Mouse (Mus musculus): ENCODE measurements around the gene Tmem221. TPM values are rescaled to one million over a fixed set of nuclear protein-coding genes. Genes with fewer than 3 reads are reported as not detected.

The Tmem221 gene
- polyA plus RNA-seq, 1 experiment from 2014 or later = 1.0 TPM

GRCm38 (mm10) chr8:71516786-71517185 lies 41.9 kb downstream of the Tmem221 start:
- 6% methylated on average over 6 of the region's 6 CpGs for WGBS
- H3K27me3 ChIP-seq (ENCODE audit: control insufficient read depth, insufficient read depth, low read length) = no peaks in the 10 kb centered on the region
- no peak overlapping the region for H3K27ac ChIP-seq (replicated peaks)
- no peaks in the 10 kb centered on the region for H3K9me3 ChIP-seq (ENCODE audit: control insufficient read depth, low read length)
- no peak overlapping the region for H3K4me3 ChIP-seq (ENCODE audit: low read depth, low read length)
- ATAC-seq (ENCODE audit: low FRiP score, low TSS enrichment) (no peak), DNase-seq (ENCODE audit: low spot score) (no peak)
- H3K9ac ChIP-seq (ENCODE audit: low read length) = no peak overlapping the region
- H3K36me3 ChIP-seq (ENCODE audit: control insufficient read depth, insufficient read depth, low read length) = no peaks in the 10 kb centered on the region
- no peaks in the 10 kb centered on the region for H3K4me1 ChIP-seq (replicated peaks; ENCODE audit: control insufficient read depth, insufficient read depth)
- TF ChIP-seq EP300 (optimal IDR thresholded peaks at IDR 0.05) (no peak), CTCF (IDR thresholded peaks at IDR 0.05; ENCODE audit: low read depth) (no peak)
- H3K4me2 ChIP-seq (replicated peaks; ENCODE audit: low read depth) = no peak overlapping the region

DNA sequence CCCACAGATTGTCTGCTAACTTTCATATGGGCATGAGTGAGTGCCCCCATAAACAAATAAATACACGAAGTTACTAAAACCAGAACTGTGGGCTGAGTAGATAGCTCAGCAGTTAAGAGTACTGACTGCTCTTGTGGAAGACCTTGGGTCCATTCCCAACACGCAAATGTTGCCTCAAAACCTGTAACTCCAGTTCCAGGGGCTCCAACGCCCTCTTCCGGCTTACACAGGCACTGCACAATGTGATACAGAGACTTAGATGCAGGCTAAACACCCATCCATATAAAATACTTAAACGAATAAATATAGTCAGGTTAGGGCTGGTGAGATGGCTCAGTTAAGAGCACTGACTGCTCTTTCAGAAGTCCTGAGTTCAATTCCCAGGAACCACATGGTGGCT lies 43.6 kb downstream of the Tmem221 start:
- ATAC-seq (ENCODE audit: low FRiP score, low TSS enrichment) (no peak), DNase-seq (ENCODE audit: low spot score) (no peak)
- no peak overlapping the region for H3K27ac ChIP-seq (replicated peaks)
- no peaks in the 10 kb centered on the region for H3K4me1 ChIP-seq (replicated peaks; ENCODE audit: control insufficient read depth, insufficient read depth)
- no peak overlapping the region for H3K4me3 ChIP-seq (ENCODE audit: low read depth, low read length)
- 63% methylated on average over 5 of the region's 5 CpGs for WGBS
- no peaks in the 10 kb centered on the region for H3K27me3 ChIP-seq (ENCODE audit: control insufficient read depth, insufficient read depth, low read length)
- no peak overlapping the region for H3K4me2 ChIP-seq (replicated peaks; ENCODE audit: low read depth)
- H3K36me3 ChIP-seq (ENCODE audit: control insufficient read depth, insufficient read depth, low read length) = no peaks in the 10 kb centered on the region
- H3K9me3 ChIP-seq (ENCODE audit: control insufficient read depth, low read length) = no peaks in the 10 kb centered on the region
- no peak for TF ChIP-seq EP300 (optimal IDR thresholded peaks at IDR 0.05)
- peak; percentile 28 for TF ChIP-seq CTCF (IDR thresholded peaks at IDR 0.05; ENCODE audit: low read depth)
- no peak overlapping the region for H3K9ac ChIP-seq (ENCODE audit: low read length)

DNA sequence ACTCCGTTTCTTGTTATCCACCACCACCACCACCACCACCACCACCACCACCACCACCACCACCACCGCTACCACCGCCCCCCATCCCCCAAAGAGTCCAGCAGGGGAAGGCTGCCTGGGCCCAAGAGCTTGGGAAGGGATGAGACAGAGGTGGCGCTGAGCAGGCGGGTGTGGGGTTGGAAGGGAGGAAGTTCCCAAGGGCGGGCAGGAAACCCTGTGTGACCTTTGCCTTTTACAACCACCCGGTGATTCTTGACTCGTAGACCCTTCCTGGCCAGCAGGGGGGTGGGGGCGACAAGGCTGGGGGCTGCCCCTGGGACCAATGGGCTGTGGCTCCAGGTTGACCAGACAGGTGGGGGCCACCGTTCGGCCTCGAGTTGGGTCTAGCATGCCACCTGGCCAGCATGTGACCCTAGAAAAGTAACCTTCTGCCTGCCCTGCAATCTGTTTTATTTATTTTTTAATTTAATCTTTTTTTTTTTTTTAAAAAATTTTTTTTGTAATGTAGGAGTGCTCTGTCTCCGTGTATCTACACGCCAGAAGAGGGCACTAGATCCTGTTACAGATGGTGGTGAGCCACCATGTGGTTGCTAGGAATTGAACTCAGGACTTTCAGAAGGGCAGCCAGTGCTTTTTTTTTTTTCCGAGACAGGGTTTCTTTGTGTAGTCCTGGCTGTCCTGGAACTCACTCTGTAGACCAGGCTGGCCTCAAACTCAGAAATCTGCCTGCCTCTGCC lies 45.5 kb downstream of the Tmem221 start:
- no peak for DNase-seq (ENCODE audit: low spot score)
- no peak overlapping the region for H3K4me2 ChIP-seq (replicated peaks; ENCODE audit: low read depth)
- 68% methylated on average over 14 of the region's 15 CpGs for WGBS
- TF ChIP-seq EP300 (optimal IDR thresholded peaks at IDR 0.05) (no peak), CTCF (IDR thresholded peaks at IDR 0.05; ENCODE audit: low read depth) (peak; percentile 13; the same call in 1 of the 2 replicates)
- H3K9me3 ChIP-seq (ENCODE audit: control insufficient read depth, low read length) = no peaks in the 10 kb centered on the region
- 0 out of 2 replicates have a peak, but pooled peaks cover 2% of the 10 kb centered on the region for H3K27me3 ChIP-seq (ENCODE audit: control insufficient read depth, insufficient read depth, low read length)
- H3K9ac ChIP-seq (ENCODE audit: low read length) = no peak overlapping the region
- H3K4me3 ChIP-seq (ENCODE audit: low read depth, low read length) = no peak overlapping the region
- H3K4me1 ChIP-seq (replicated peaks; ENCODE audit: control insufficient read depth, insufficient read depth) = no peaks in the 10 kb centered on the region
- no peaks in the 10 kb centered on the region for H3K36me3 ChIP-seq (ENCODE audit: control insufficient read depth, insufficient read depth, low read length)
- H3K27ac ChIP-seq (replicated peaks) = no peak overlapping the region
- no peak for ATAC-seq (ENCODE audit: low FRiP score, low TSS enrichment)

- TF ChIP-seq CTCF (IDR thresholded peaks at IDR 0.05; ENCODE audit: low read depth) = no peak
- H3K27ac ChIP-seq (replicated peaks) = no peak within 1 kb of the TSS
- H3K36me3 ChIP-seq (ENCODE audit: control insufficient read depth, insufficient read depth, low read length) = no peaks in the 10 kb centered on the region
- 0 out of 2 replicates have a peak, but pooled peaks cover 5% of the 10 kb centered on the region for H3K27me3 ChIP-seq (ENCODE audit: control insufficient read depth, insufficient read depth, low read length)
- H3K9me3 ChIP-seq (ENCODE audit: control insufficient read depth, low read length) = no peaks in the 10 kb centered on the region
- H3K4me2 ChIP-seq (replicated peaks; ENCODE audit: low read depth) = no peak within 1 kb of the TSS
- H3K9ac ChIP-seq (ENCODE audit: low read length) = 0 out of 2 replicates have a peak within 1 kb of the TSS, but pooled peaks have one; percentile 27
- ATAC-seq (ENCODE audit: low FRiP score, low TSS enrichment) = peak; percentile 48; the same call in 1 of the 2 replicates
- H3K4me3 ChIP-seq (ENCODE audit: low read depth, low read length) = peak within 1 kb of the TSS; percentile 13; the same call in 1 of the 2 replicates
- DNase-seq (ENCODE audit: low spot score) = no peak
- H3K4me1 ChIP-seq (replicated peaks; ENCODE audit: control insufficient read depth, insufficient read depth) = 0 out of 2 replicates have a peak, but pooled peaks cover 2% of the 10 kb centered on the region
- WGBS = 30% methylated on average over 12 of the region's 14 CpGs
Observed at GRCm38 (mm10) chr8:71511644-71512043, 47.0 kb downstream of the Tmem221 start, which contains the start of gene Plvap. Plvap (minus strand) TSS chr8:71511752.

DNA sequence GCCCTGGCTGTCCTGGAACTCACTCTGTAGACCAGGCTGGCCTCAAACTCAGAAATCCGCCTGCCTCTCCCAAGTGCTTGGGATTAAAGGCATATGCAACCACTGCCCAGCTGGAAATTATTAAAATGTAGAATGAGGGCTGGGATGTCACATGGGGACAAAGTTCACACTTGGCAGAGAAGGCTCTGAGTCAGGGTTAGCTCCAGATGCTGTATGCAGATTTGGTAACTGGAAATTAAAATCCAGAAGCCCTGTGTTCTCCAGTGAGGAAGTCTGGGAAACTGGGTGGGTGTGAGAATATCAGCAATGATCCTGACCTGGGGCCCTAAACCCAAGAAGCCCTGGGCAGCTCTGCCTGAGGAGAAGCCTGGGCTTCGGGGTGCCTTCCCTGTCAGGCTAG lies 49.4 kb downstream of the Tmem221 start:
- no peak overlapping the region for H3K9ac ChIP-seq (ENCODE audit: low read length)
- H3K27me3 ChIP-seq (ENCODE audit: control insufficient read depth, insufficient read depth, low read length) = 0 out of 2 replicates have a peak, but pooled peaks cover 5% of the 10 kb centered on the region
- 0 out of 2 replicates have a peak overlapping the region, but pooled peaks have one; percentile 2 for H3K4me3 ChIP-seq (ENCODE audit: low read depth, low read length)

More for the DNA sequence above, 49.4 kb downstream of the Tmem221 start:
- H3K4me1 ChIP-seq (replicated peaks; ENCODE audit: control insufficient read depth, insufficient read depth) = 0 out of 2 replicates have a peak, but pooled peaks cover 2% of the 10 kb centered on the region
- ATAC-seq (ENCODE audit: low FRiP score, low TSS enrichment) (no peak), DNase-seq (ENCODE audit: low spot score) (no peak)
- H3K4me2 ChIP-seq (replicated peaks; ENCODE audit: low read depth) = no peak overlapping the region
- no peaks in the 10 kb centered on the region for H3K9me3 ChIP-seq (ENCODE audit: control insufficient read depth, low read length)
- no peak for TF ChIP-seq EP300 (optimal IDR thresholded peaks at IDR 0.05)
- TF ChIP-seq CTCF (IDR thresholded peaks at IDR 0.05; ENCODE audit: low read depth) = no peak
- WGBS = 74% methylated on average over 2 of the region's 2 CpGs
- H3K36me3 ChIP-seq (ENCODE audit: control insufficient read depth, insufficient read depth, low read length) = no peaks in the 10 kb centered on the region
- no peak overlapping the region for H3K27ac ChIP-seq (replicated peaks)

Measured in stomach, postnatal 0 days (tissue).